Mouse (Mus musculus) forebrain, postnatal 0 days (tissue): ENCODE measurements around the gene Gm10271. TPM values are rescaled to one million over a fixed set of nuclear protein-coding genes. Genes with fewer than 3 reads are reported as not detected.

Experiments
- ATAC-seq: fragments of 200-750 bp; cut with Nextera tagmentation; 2 replicates; pipeline ENCODE4 v1.8.0; 2017; ENCODE audit warnings: mild to moderate bottlenecking, moderate library complexity
- DNase-seq: peaks from one replicate; pipeline ENCODE4 v3.0.0-alpha.2; 2015
- H3K27ac ChIP-seq: fragments of 300-500 bp; sonication (generic); 2 replicates; pipeline ENCODE4 v1.5.1; 2014; ENCODE audit warnings: low read depth, mild to moderate bottlenecking, antibody characterized with exemption, low read length, moderate library complexity, mixed read lengths
- H3K27me3 ChIP-seq: fragments of 300-500 bp; sonication (generic); 2 replicates; pipeline ENCODE4 v1.6.1; 2014; ENCODE audit warnings: mild to moderate bottlenecking, low read length, mixed read lengths; ENCODE audit not compliant: insufficient read depth
- H3K36me3 ChIP-seq: fragments of 300-500 bp; sonication (generic); 2 replicates; pipeline ENCODE4 v1.6.1; 2014; ENCODE audit warnings: mild to moderate bottlenecking, moderate library complexity; ENCODE audit not compliant: insufficient read depth
- H3K4me1 ChIP-seq: fragments of 300-500 bp; sonication (generic); 2 replicates; pipeline ENCODE4 v1.6.1; 2014; ENCODE audit warnings: antibody characterized with exemption; ENCODE audit not compliant: insufficient read depth
- H3K4me2 ChIP-seq: fragments of 300-500 bp; sonication (generic); 2 replicates; pipeline ENCODE4 v1.6.1; 2014; ENCODE audit warnings: low read depth, mild to moderate bottlenecking, moderate library complexity
- H3K4me3 ChIP-seq: fragments of 300-500 bp; sonication (generic); 2 replicates; pipeline ENCODE4 v1.5.1; 2014; ENCODE audit warnings: low read depth, low read length, mixed read lengths
- H3K9ac ChIP-seq: fragments of 300-500 bp; sonication (generic); 2 replicates; pipeline ENCODE4 v1.6.1; 2014; ENCODE audit warnings: mild to moderate bottlenecking
- H3K9me3 ChIP-seq: fragments of 300-500 bp; sonication (generic); 2 replicates; pipeline ENCODE4 v1.6.1; 2016; ENCODE audit warnings: low read length
- CTCF ChIP-seq: sonication (generic); IDR thresholded peaks from 2 replicates; pipeline ENCODE4 v1.5.1; 2016; ENCODE audit warnings: antibody characterized with exemption, control low read depth, low read depth
- WGBS: fragments of 180-500 bp; shearing (Covaris S2); extraction: QIAGEN DNeasy Blood & Tissue Kit; methylation state at CpG from one replicate; pipeline ENCODE4 v1.1.7; 2014; 5-methylcytosine and 5-hydroxymethylcytosine counted together
- polyA plus RNA-seq: library from polyadenylated mRNA; unstranded; fragments of >200 nt; fragmentation: Nextera tagmentation; extraction: Ambion mirVana; gene quantifications from 2 replicates; pipeline ENCODE4 v1.2.1, GENCODE M21; 2015
- total RNA-seq: library from RNA; depleted of rRNA; stranded (reverse); fragments of >200 nt; gene quantifications from 2 replicates; pipeline ENCODE4 v1.2.3, GENCODE M21; 2014

Gene Gm10271
- total and polyA plus RNA-seq, 2 experiments from 2014 or later: not detected

DNA sequence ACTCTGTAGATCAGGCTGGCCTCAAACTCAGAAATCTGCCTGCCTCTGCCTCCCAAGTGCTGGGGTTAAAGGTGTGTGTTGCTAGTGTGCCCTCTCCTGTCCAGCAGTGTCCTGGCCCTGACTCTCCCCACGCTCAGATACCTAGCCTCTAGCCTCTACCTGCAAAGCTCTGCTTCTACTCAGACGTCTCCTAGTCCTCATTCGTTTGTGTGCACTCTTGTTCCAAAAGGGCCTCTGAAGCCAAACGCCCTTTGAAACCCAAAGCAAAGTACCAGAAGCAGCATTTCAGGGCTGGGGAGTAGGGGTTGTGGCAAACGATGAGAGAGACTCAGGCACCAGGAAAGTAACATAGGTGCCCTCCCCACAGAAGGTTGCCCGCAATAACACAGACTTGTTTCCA is 37.3 kb upstream of the Gm10271 start:
- Histone ChIP-seq H3K9ac (no peak overlapping the region), H3K4me3 (no peak overlapping the region), H3K4me1 (no peaks in the 10 kb centered on the region), H3K27ac (no peak overlapping the region), H3K27me3 (no peaks in the 10 kb centered on the region), H3K36me3 (no peaks in the 10 kb centered on the region), H3K9me3 (no peaks in the 10 kb centered on the region), H3K4me2 (no peak overlapping the region)
- no peak for TF ChIP-seq CTCF
- 89% methylated on average over 6 of the region's 6 CpGs for WGBS
- ATAC-seq: no peak
- no peak for DNase-seq

DNA sequence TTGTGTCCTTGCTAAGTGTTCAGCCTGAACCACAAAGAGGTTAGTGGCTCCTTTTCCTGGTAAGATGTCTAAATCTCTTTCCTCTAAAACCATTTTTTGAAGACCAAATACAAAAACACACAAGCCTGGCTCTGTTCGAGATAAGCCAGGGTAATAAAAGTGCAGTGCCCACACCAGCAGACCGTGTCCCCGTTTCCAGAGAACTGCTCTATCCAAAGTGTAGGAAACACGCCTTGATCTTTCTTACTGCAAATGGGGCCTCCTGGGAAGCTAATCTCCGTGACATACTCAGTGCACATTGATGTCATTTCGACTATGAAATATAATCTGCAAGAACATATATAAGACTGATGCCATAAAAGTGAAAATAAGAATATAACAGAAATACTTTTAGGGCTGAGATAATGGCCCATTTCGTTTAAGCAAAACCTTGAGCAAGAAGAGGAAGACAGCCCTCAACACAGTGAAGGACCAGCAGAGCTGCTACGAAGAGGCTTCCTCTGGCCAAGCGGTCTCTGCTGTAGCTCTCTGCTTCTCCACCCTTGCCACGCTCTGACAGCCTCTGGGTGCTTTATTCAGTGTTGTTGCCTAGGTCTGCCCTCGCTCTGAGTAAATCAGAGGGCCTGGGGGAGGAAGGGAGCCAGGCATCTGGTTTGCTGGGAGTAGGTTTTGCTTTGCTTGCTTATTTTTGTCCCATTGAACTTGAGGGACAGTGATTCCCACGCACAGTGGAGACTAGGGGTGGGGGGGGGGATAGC is 33.5 kb upstream of the Gm10271 start:
- no peak for TF ChIP-seq CTCF
- H3K36me3 ChIP-seq: no peaks in the 10 kb centered on the region
- DNase-seq (no peak), ATAC-seq (no peak)
- no peak overlapping the region for H3K4me2 ChIP-seq
- H3K27me3 ChIP-seq: no peaks in the 10 kb centered on the region
- no peak overlapping the region for H3K4me3 ChIP-seq
- no peaks in the 10 kb centered on the region for H3K9me3 ChIP-seq
- no peak overlapping the region for H3K9ac ChIP-seq
- no peaks in the 10 kb centered on the region for H3K4me1 ChIP-seq
- H3K27ac ChIP-seq: no peak overlapping the region
- 77% methylated on average over 12 of the region's 12 CpGs for WGBS

DNA sequence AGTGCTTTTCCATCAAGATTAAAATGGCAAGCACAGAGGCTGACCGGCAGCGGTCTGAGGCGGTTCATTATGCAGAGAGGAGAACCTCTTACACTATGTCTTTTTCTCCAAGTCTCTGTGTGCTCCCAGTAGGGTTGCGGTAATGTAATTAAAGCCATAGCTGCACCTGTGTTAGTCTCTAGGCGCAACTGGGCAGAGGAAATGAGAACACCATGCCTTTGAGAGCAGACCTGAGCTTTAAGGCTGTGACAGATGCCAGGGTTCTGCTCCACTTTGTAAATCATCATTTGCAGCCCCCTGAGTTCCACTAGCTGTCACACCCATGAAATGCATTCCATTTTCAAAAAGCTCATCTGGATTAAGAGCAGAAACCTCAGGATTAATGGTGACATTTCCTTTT is 32.3 kb upstream of the Gm10271 start:
- H3K4me1 ChIP-seq: no peaks in the 10 kb centered on the region
- H3K9me3 ChIP-seq: no peaks in the 10 kb centered on the region
- no peak overlapping the region for H3K27ac ChIP-seq
- no peak for ATAC-seq
- no peaks in the 10 kb centered on the region for H3K36me3 ChIP-seq
- no peak for TF ChIP-seq CTCF
- no peak overlapping the region for H3K4me2 ChIP-seq
- no peaks in the 10 kb centered on the region for H3K27me3 ChIP-seq
- H3K9ac ChIP-seq: no peak overlapping the region
- 81% methylated on average over 5 of the region's 5 CpGs for WGBS
- H3K4me3 ChIP-seq: no peak overlapping the region
- no peak for DNase-seq

DNA sequence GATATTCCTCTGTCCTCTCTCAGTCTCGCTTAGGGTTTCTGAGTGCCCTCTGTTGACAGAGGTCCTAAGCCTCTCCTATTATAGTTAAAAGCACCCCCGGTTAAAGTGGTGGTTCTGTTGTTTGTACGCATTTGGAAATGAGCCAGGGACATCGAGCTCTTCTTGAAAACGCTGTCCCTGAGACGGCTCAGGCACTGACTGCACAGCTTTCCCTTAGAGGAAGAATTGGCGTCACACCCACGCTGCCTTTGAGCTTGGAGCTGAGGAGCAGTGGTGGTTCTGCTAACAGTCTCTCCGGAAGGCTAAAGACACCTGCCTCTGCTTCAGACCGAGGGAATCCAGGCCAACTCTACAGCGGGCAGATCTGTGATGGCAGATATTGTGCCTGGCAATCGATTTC is 28.6 kb upstream of the Gm10271 start:
- no peak for TF ChIP-seq CTCF
- Histone ChIP-seq H3K36me3 (no peaks in the 10 kb centered on the region), H3K9ac (no peak overlapping the region), H3K4me3 (no peak overlapping the region), H3K27ac (no peak overlapping the region), H3K4me1 (no peaks in the 10 kb centered on the region), H3K9me3 (no peaks in the 10 kb centered on the region), H3K4me2 (no peak overlapping the region), H3K27me3 (no peaks in the 10 kb centered on the region)
- 49% methylated on average over 12 of the region's 12 CpGs for WGBS
- DNase-seq (no peak), ATAC-seq (no peak)

DNA sequence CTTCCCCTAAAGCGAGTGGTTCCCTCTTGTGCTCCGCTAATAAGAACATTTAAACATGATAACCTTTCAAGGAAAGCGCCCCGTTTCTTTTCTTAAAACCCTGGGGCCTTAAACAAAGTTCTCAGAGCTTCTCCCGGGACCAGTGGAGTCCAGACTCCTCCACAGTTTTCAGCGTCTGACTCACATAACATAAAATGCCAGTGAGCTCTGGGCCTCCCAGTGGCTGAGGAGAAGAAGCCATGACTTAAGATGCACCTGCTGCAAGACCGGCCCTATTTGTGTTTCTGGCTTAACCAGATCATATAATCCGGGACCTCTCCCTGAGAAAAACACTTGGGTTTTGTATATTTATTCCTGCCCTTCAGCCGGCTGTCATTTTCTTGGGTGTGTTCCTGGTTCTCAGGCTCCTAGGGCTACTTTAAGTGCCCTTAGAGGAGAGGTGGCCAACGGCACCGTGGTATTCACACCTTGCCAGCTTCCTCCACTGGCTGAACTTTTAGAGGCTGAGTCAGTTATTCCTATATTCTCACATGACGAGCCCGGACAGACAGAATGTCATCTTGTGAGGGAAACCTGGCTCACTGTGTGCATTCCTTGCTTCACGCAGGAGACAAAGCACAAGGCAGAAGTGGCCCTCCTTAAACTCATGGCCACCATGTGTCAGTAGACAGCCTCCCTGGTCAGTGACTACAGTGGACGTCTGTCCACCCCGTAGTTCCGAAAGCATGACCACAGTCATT is 26.5 kb upstream of the Gm10271 start:
- H3K9me3 ChIP-seq: no peaks in the 10 kb centered on the region
- no peak overlapping the region for H3K4me3 ChIP-seq
- no peak for TF ChIP-seq CTCF
- no peaks in the 10 kb centered on the region for H3K4me1 ChIP-seq
- ATAC-seq (no peak), DNase-seq (no peak)
- H3K9ac ChIP-seq: no peak overlapping the region
- whole genome bisulfite sequencing: 86% methylated on average over 17 of the region's 17 CpGs
- H3K27ac ChIP-seq: no peak overlapping the region
- no peaks in the 10 kb centered on the region for H3K36me3 ChIP-seq
- H3K4me2 ChIP-seq: no peak overlapping the region
- no peaks in the 10 kb centered on the region for H3K27me3 ChIP-seq

DNA sequence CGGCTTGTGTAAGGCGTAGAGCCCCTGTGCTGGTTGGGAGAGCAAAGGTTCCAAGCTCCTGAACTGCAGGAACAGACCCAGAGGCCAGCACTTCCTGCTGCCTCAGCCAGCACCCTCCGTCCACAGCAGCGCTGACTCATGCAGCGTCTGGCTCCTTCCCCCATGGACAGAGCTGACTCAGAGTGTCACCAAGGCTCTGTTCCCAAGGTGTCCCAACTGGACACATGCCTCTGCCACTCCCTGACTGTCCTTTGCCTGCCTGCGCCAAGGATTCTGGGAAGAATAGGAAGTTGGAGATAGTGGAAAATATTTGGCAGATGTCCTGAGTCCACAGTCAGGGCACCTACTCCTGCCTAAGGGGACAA is 23.8 kb upstream of the Gm10271 start:
- ATAC-seq (no peak), DNase-seq (no peak)
- Histone ChIP-seq H3K36me3 (no peaks in the 10 kb centered on the region), H3K27ac (no peak overlapping the region), H3K4me1 (no peaks in the 10 kb centered on the region), H3K9me3 (no peaks in the 10 kb centered on the region), H3K4me2 (no peak overlapping the region), H3K27me3 (no peaks in the 10 kb centered on the region), H3K9ac (no peak overlapping the region), H3K4me3 (no peak overlapping the region)
- WGBS: 82% methylated on average over 6 of the region's 6 CpGs
- no peak for TF ChIP-seq CTCF

DNA sequence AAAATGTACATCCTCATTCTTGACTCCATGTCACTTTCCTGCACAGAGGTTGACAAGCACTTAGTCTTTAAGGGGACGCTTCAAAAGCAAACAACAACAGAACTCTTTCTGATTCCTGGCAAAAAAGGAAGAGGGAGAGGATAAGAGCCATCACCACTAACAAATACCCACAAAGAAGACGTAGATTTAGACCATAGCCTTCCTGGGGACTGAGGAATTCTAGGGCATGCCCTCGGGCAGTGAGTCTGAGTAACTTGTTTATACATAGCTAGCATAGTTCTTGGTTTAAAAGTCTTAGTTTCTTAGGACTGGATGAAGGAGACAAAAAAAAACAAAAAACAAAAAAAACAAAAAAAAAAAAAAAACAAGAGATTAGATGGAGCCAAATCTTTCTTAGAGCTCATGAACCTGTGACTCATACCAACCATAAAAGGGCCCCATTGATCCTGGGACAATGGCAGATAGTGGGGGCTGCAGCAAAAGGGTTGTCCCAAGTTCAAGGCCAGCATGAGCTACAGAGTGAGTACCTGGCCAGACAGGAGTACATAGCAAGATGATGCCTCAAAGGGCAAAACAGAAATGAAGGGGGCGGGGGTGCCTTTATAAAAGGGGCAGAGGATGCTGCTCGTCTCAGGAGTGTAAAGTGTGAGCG is 23.3 kb upstream of the Gm10271 start:
- H3K9ac ChIP-seq: no peak overlapping the region
- no peak for TF ChIP-seq CTCF
- H3K4me1 ChIP-seq: no peaks in the 10 kb centered on the region
- no peaks in the 10 kb centered on the region for H3K9me3 ChIP-seq
- no peaks in the 10 kb centered on the region for H3K36me3 ChIP-seq
- no peak for DNase-seq
- 74% methylated on average over 6 of the region's 6 CpGs for WGBS
- ATAC-seq: no peak
- H3K4me3 ChIP-seq: no peak overlapping the region
- no peak overlapping the region for H3K4me2 ChIP-seq
- no peaks in the 10 kb centered on the region for H3K27me3 ChIP-seq
- no peak overlapping the region for H3K27ac ChIP-seq
